22 mouse cellular contexts compared by ENCODE assay signal in the genomic region with DNA sequence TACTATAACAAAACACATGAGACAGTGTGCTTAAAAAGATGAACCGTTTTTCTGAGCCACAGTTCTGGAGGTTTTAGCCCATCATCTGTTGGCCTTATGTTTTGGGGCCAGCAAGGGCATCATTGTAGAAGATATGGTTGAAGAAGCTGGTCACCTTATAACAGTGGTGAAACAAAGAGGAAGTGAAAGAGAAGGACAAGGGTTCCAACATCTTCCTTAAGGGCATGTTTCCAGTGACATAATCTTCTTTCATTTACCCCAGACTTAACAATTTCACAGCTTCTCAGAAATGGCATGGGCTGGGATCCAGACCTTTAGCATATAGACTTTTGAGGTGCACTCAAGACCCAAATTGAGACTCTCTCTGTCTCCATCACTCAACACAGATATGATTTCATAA.
"Had no signal": no experiment of that assay in that cellular context is flagged by ENCODE, and none has a peak within 500 bp of the region (broad histone marks: within the 10 kb centered on the region; RNA-seq: fewer than 3 reads in every experiment).

No protein-coding gene starts in this region.

- H3K4me1 ChIP-seq: kidney, embryonic 15.5 days; limb, embryonic 12.5 days; limb, embryonic 15.5 days; megakaryocyte, embryonic 14.5 days; midbrain, embryonic 10.5 days; neural tube, embryonic 12.5 days; neural tube, embryonic 15.5 days; stomach, embryonic 15.5 days had no signal

- H3K36me3 ChIP-seq: kidney, embryonic 15.5 days; limb, embryonic 12.5 days; limb, embryonic 15.5 days; midbrain, embryonic 10.5 days; neural tube, embryonic 12.5 days; neural tube, embryonic 15.5 days; stomach, embryonic 15.5 days had no signal

- H3K9me3 ChIP-seq: kidney, embryonic 15.5 days; limb, embryonic 12.5 days; limb, embryonic 15.5 days; megakaryocyte, embryonic 14.5 days; midbrain, embryonic 10.5 days; neural tube, embryonic 12.5 days; neural tube, embryonic 15.5 days; stomach, embryonic 15.5 days had no signal

- DNase-seq: kidney, adult 11 months; kidney, adult 8-10 months; kidney, postnatal 10 days; kidney, postnatal 36 days; left cerebral cortex, postnatal 4 days; liver, postnatal 0 days; lung, embryonic 14.5 days; midbrain, embryonic 14.5 days; retina, postnatal 1 day; thymus, adult 18-20 months; thymus, postnatal 36 days had no signal

- ATAC-seq: liver, postnatal 0 days; lung, postnatal 0 days had no signal

- H3K4me2 ChIP-seq: kidney, embryonic 15.5 days; limb, embryonic 12.5 days; limb, embryonic 15.5 days; liver, embryonic 11.5 days; lung, embryonic 14.5 days; neural tube, embryonic 12.5 days; neural tube, embryonic 15.5 days; stomach, embryonic 15.5 days had no signal

- H3K27me3 ChIP-seq: kidney, embryonic 15.5 days; limb, embryonic 12.5 days; limb, embryonic 15.5 days; megakaryocyte, embryonic 14.5 days; neural tube, embryonic 12.5 days; neural tube, embryonic 15.5 days; stomach, embryonic 15.5 days had no signal

- H3K27ac ChIP-seq: kidney, embryonic 15.5 days; limb, embryonic 12.5 days; limb, embryonic 15.5 days; liver, embryonic 14.5 days; midbrain, embryonic 10.5 days; neural tube, embryonic 12.5 days; neural tube, embryonic 15.5 days; stomach, embryonic 15.5 days had no signal

- H3K4me3 ChIP-seq: kidney, embryonic 15.5 days; limb, embryonic 12.5 days; limb, embryonic 15.5 days; megakaryocyte, embryonic 14.5 days; midbrain, embryonic 10.5 days; neural tube, embryonic 12.5 days; neural tube, embryonic 15.5 days; stomach, embryonic 15.5 days had no signal

- H3K9ac ChIP-seq: kidney, embryonic 15.5 days; limb, embryonic 12.5 days; limb, embryonic 15.5 days; liver, embryonic 14.5 days; liver, postnatal 0 days; lung, embryonic 14.5 days; neural tube, embryonic 12.5 days; neural tube, embryonic 15.5 days; stomach, embryonic 15.5 days had no signal
